Mouse (Mus musculus) midbrain, postnatal 0 days (tissue): ENCODE results near the gene Slc2a3. TPM values are rescaled to one million over a fixed set of nuclear protein-coding genes. Genes with fewer than 3 reads are reported as not detected.

Source experiments
- ATAC-seq: fragments of 200-750 bp; cut with Nextera tagmentation; 2 replicates; pipeline ENCODE4 v1.8.0; 2017; ENCODE audit warnings: moderate number of reproducible peaks, mild to moderate bottlenecking, moderate TSS enrichment, moderate library complexity; ENCODE audit not compliant: low FRiP score
- DNase-seq: peaks from one replicate; pipeline ENCODE4 v3.0.0-alpha.2; 2015; ENCODE audit warnings: low spot score
- H3K27ac ChIP-seq: fragments of 300-500 bp; sonication (generic); 2 replicates; pipeline ENCODE4 v1.5.1; 2014; ENCODE audit warnings: low read depth, mild to moderate bottlenecking, low read length, mixed read lengths
- H3K27me3 ChIP-seq: fragments of 300-500 bp; sonication (generic); 2 replicates; pipeline ENCODE4 v1.6.1; 2014; ENCODE audit warnings: low read length, control low read depth, mixed read lengths; ENCODE audit not compliant: insufficient read depth
- H3K36me3 ChIP-seq: fragments of 300-500 bp; sonication (generic); 2 replicates; pipeline ENCODE4 v1.6.1; 2014; ENCODE audit warnings: low read length, control low read depth, mixed read lengths; ENCODE audit not compliant: insufficient read depth
- H3K4me1 ChIP-seq: fragments of 300-500 bp; sonication (generic); 2 replicates; pipeline ENCODE4 v1.6.1; 2014; ENCODE audit warnings: mild to moderate bottlenecking, control low read depth, antibody characterized with exemption, low read length, mixed read lengths; ENCODE audit not compliant: insufficient read depth
- H3K4me2 ChIP-seq: fragments of 300-500 bp; sonication (generic); 2 replicates; pipeline ENCODE4 v1.6.1; 2014; ENCODE audit warnings: low read depth, mild to moderate bottlenecking, low read length, mixed read lengths; ENCODE audit not compliant: poor library complexity, severe bottlenecking
- H3K4me3 ChIP-seq: fragments of 300-500 bp; sonication (generic); 2 replicates; pipeline ENCODE4 v1.5.1; 2014; ENCODE audit warnings: low read depth, mild to moderate bottlenecking, low read length, moderate library complexity
- H3K9ac ChIP-seq: fragments of 300-500 bp; sonication (generic); replicated peaks from 2 replicates; pipeline ENCODE4 v1.6.1; 2014; ENCODE audit warnings: mild to moderate bottlenecking, low read length, moderate library complexity, mixed read lengths; ENCODE audit not compliant: poor library complexity, severe bottlenecking
- H3K9me3 ChIP-seq: fragments of 300-500 bp; sonication (generic); 2 replicates; pipeline ENCODE4 v1.6.1; 2016; ENCODE audit warnings: low read length, control low read depth
- CTCF ChIP-seq: IDR thresholded peaks from 2 replicates; pipeline ENCODE4 v1.5.1; 2016; ENCODE audit warnings: antibody characterized with exemption, mild to moderate bottlenecking
- WGBS: fragments of 180-500 bp; shearing (Covaris S2); extraction: QIAGEN DNeasy Blood & Tissue Kit; methylation state at CpG from one replicate; pipeline ENCODE4 v1.1.7; 2014; 5-methylcytosine and 5-hydroxymethylcytosine counted together
- polyA plus RNA-seq: library from polyadenylated mRNA; unstranded; fragments of >200 nt; fragmentation: Nextera tagmentation; extraction: Ambion mirVana; gene quantifications from 2 replicates; pipeline ENCODE4 v1.2.1, GENCODE M21; 2015
- total RNA-seq: library from RNA; depleted of rRNA; stranded (reverse); fragments of >200 nt; gene quantifications from 2 replicates; pipeline ENCODE4 v1.2.3, GENCODE M21; 2014

Slc2a3 gene
- total and polyA plus RNA-seq, 2 experiments from 2014 or later: 48.4 to 129 TPM

- 50% methylated on average over 13 of the region's 13 CpGs for WGBS
- Histone ChIP-seq H3K4me2 (no peak overlapping the region), H3K27ac (no peak overlapping the region), H3K27me3 (no peaks in the 10 kb centered on the region), H3K9me3 (no peaks in the 10 kb centered on the region), H3K4me3 (no peak overlapping the region), H3K9ac (no peak overlapping the region), H3K4me1 (no peaks in the 10 kb centered on the region), H3K36me3 (peaks cover 24% of the 10 kb centered on the region)
- DNase-seq (peak; percentile 24), ATAC-seq (no peak)
- peak; percentile 58 for TF ChIP-seq CTCF
These were observed 26.6 kb upstream of the Slc2a3 start for GRCm38 (mm10) chr6:122828086-122828485.

DNA sequence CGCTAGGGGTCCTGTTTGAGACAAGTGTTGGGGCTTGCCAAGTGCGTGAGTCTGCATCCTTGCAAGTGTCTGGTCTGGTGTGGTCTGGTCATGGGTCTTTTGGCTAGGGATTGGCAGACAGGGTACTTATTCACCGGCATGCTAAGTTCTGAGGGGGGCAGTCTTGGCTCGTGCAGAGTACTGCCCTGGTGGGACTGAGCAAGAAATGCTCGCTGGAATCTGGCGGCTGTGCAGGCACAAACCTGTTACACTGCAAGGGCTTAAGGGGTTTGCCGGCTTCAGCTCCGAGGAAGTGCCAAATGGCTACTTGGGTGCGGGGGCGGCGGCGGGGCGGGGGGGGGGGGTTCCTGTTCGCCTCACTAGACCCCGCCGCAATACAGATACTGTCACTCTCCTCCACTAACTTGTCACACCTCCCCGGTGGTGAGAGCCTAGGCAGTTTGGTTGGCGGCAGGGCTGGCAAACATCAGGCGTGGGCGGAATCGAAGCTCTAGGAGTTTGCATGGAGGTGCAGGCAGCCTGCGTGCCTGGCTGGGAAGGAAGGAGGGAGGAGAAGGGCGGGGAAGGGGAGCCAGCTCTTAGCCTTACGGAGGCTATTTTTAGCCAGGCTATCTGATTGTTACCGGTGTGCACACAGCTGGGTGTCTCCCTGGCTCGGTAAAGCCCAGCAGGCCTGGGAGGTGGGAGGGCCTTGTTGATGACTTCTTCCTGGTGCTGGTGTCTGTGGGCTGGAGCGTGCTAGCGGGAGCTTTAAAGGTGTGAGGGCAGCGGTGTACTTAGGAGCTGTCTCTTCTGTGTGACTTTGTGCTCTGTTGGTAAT, 24.7 kb upstream of the Slc2a3 start:
- Histone ChIP-seq H3K4me3 (peak overlapping the region; percentile 45), H3K36me3 (peaks cover 9% of the 10 kb centered on the region), H3K4me2 (peak overlapping the region; percentile 83), H3K9ac (peak overlapping the region; percentile 72), H3K27me3 (no peaks in the 10 kb centered on the region), H3K27ac (peak overlapping the region; percentile 55), H3K4me1 (peaks cover 12% of the 10 kb centered on the region; the same call in 1 of the 2 replicates), H3K9me3 (no peaks in the 10 kb centered on the region)
- peak; percentile 64 for ATAC-seq
- no peak for TF ChIP-seq CTCF
- WGBS: 2% methylated on average over 28 of the region's 29 CpGs
- DNase-seq: peak; percentile 53

GRCm38 (mm10) chr6:122825166-122825565, 23.7 kb upstream of the Slc2a3 start:
- peaks cover 4% of the 10 kb centered on the region for H3K36me3 ChIP-seq
- H3K27me3 ChIP-seq: no peaks in the 10 kb centered on the region
- H3K4me2 ChIP-seq: no peak overlapping the region
- TF ChIP-seq CTCF: no peak
- H3K9ac ChIP-seq: no peak overlapping the region
- no peak overlapping the region for H3K4me3 ChIP-seq
- WGBS: 91% methylated on average over 9 of the region's 9 CpGs
- H3K27ac ChIP-seq: no peak overlapping the region
- peaks cover 19% of the 10 kb centered on the region for H3K4me1 ChIP-seq
- DNase-seq (no peak), ATAC-seq (no peak)
- H3K9me3 ChIP-seq: no peaks in the 10 kb centered on the region

- no peak for DNase-seq
- no peak for TF ChIP-seq CTCF
- Histone ChIP-seq H3K4me1 (peaks cover 19% of the 10 kb centered on the region), H3K4me2 (no peak overlapping the region), H3K27me3 (no peaks in the 10 kb centered on the region), H3K9me3 (no peaks in the 10 kb centered on the region), H3K36me3 (peaks cover 4% of the 10 kb centered on the region; the same call in 1 of the 2 replicates), H3K4me3 (no peak overlapping the region), H3K9ac (no peak overlapping the region), H3K27ac (no peak overlapping the region)
- 66% methylated on average over 10 of the region's 10 CpGs for WGBS
- no peak for ATAC-seq
These were observed 22.6 kb upstream of the Slc2a3 start for GRCm38 (mm10) chr6:122824086-122824485.

GRCm38 (mm10) chr6:122821822-122822221, 20.4 kb upstream of the Slc2a3 start:
- Histone ChIP-seq H3K27ac (no peak overlapping the region), H3K9ac (no peak overlapping the region), H3K9me3 (no peaks in the 10 kb centered on the region), H3K36me3 (no peaks in the 10 kb centered on the region), H3K4me3 (peak overlapping the region; percentile 71; the same call in 1 of the 2 replicates), H3K4me2 (peak overlapping the region; percentile 88; the same call in 1 of the 2 replicates), H3K4me1 (peaks cover 19% of the 10 kb centered on the region), H3K27me3 (no peaks in the 10 kb centered on the region)
- DNase-seq (no peak), ATAC-seq (no peak)
- WGBS: 82% methylated on average over 9 of the region's 9 CpGs
- TF ChIP-seq CTCF: no peak
